Mouse (Mus musculus) thymus, adult 2 months (tissue): Measurements from ENCODE around the gene Ccdc69.

ENCODE experiments used
- CTCF ChIP-seq: fragments of 200-500 bp; IDR thresholded peaks from 2 replicates; pipeline ENCODE4 v1.5.1; 2012; ENCODE audit warnings: mild to moderate bottlenecking, control low read depth, low read length, moderate library complexity, borderline replicate concordance; ENCODE audit not compliant: control insufficient read depth, poor library complexity, insufficient read depth; ENCODE audit errors: extremely low read depth
- POLR2A ChIP-seq: fragments of 200-500 bp; IDR thresholded peaks from 2 replicates; pipeline ENCODE4 v1.6.1; 2012; ENCODE audit warnings: mild to moderate bottlenecking, low read length, control low read depth, moderate library complexity; ENCODE audit not compliant: control insufficient read depth, poor library complexity, insufficient read depth; ENCODE audit errors: extremely low read depth

DNA sequence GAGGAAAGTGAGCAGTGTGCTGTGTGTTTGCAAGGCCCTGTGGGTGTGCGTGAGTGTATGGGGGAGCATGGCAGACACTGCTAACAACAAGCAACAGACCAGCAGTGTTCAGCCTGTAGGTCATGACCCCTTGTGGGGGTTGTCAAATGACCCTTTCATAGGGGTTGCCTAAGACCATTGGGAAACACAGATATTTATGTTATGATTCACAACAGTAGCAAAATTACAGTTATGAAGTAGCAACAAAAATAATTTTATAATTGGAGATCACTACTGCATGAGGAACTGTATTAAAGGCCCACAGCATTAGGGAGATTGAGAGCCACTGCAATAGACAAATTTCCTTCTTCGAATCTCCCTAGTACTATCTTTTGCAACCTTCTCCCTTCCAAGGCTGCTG lies 58.2 kb downstream of the Ccdc69 start:
- TF ChIP-seq POLR2A (no peak), CTCF (no peak)
